Mouse (Mus musculus) liver, adult 2 months (tissue): Measurements from ENCODE around the gene Rsf1.

Experiments used
- CTCF ChIP-seq: fragments of 200-500 bp; IDR thresholded peaks from 2 replicates; pipeline ENCODE4 v1.5.1; 2011; ENCODE audit warnings: low read depth, low read length, control low read depth
- POLR2A ChIP-seq: fragments of 200-500 bp; IDR thresholded peaks from 2 replicates; pipeline ENCODE4 v1.6.1; 2011; ENCODE audit warnings: low read length, control low read depth; ENCODE audit not compliant: insufficient read depth; ENCODE audit errors: extremely low read depth

DNA sequence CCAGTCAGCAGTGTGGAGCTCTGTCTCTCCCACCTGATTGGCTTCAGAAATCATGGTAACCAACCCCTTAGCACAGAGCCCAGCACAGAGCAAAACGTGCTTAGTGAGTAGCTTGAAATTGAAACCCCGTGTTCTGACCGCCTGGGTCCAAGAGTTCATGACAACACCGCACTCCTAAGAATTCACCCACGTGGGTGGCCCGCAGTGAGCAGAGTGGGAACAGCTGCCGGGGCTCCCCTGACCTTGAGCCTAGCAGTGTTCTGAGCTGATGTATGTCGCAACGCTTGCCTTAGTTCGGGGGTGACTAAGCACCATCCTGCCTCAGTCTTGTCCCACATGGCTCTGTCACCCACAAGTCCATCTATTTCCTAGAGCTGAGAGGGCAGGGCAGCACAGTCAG lies 161.3 kb downstream of the Rsf1 start:
- 0 out of 2 replicates have a peak, but pooled peaks have one; percentile 1 for TF ChIP-seq CTCF
- no peak for TF ChIP-seq POLR2A
